Mouse (Mus musculus): ENCODE measurements at regions not wholly inside any gene's neighbourhood (a gene's known extent, or its start where the extent isn't known, plus 50 kb on each side); places are given as distances from the start of the nearest gene placed in this dataset.

DNA sequence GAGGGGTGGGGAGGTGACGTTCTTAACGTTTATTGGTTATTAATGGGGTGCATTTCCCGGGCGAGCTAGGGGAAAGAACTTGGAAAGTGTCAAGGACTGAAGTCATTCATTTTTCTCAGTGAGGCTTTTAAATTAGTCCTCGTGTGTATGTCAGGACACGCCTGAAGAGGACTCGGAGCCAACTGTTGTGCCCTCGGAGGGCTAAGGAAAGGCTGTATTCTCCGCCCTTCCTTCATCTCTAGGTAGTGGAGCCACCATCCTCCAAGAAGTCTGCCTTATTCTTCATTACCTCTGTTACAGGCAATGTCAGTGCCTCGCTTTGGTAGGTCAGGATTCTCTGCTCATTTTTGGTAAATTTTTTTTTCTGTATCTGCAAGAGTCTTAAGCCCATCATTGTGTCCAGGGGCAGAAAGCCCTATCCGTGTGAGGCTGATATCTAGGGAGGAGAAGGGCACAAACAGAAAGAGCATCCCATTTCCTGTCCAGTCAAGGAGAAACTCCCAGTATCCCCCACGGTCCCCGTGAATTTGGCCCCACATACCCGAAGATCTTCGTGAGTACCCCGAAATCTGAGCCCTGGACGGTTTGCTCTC lies 84.2 kb upstream of the Calm2 start:
- Histone ChIP-seq H3K9me3 (replicated peaks; ENCODE audit: insufficient read depth, low read length) (no peaks in the 10 kb centered on the region), H3K4me3 (ENCODE audit: control insufficient read depth in 1 of 2, insufficient read depth in 1 of 2, low read depth in 2 of 2, low read length in 2 of 2) (peak overlapping the region; percentile 55 to 64), H3K79me2 (ENCODE audit: control insufficient read depth, insufficient read depth, low read length, poor library complexity) (no peaks in the 10 kb centered on the region; the same call in 1 of the 2 replicates), H3K4me1 (ENCODE audit: control insufficient read depth in 1 of 2, insufficient read depth in 2 of 2, low read length in 2 of 2) (peaks cover 0 to 10% of the 10 kb centered on the region in 2 experiments; a peak in 3 of 4 replicates), H3K9ac (ENCODE audit: control insufficient read depth, low read depth, low read length, poor library complexity, severe bottlenecking) (peak overlapping the region; percentile 70), H3K27ac (ENCODE audit: control insufficient read depth, low read depth, low read length) (peak overlapping the region; percentile 65), H3K27me3 (ENCODE audit: control insufficient read depth in 1 of 2, insufficient read depth in 2 of 2, low read length in 2 of 2) (no peaks in the 10 kb centered on the region), H3K36me3 (ENCODE audit: control insufficient read depth in 1 of 2, insufficient read depth in 2 of 2, low read length in 2 of 2) (no peaks in the 10 kb centered on the region; a peak in 1 of 4 replicates)
- no peak for DNase-seq (ENCODE audit: low read depth, low spot score)
- no peak for TF ChIP-seq GABPA (IDR thresholded peaks at IDR 0.05; ENCODE audit: low read depth, low read length)
- 0 out of 2 replicates have a peak, but pooled peaks have one; percentile 60 for TF ChIP-seq MXI1 (IDR thresholded peaks at IDR 0.05; ENCODE audit: low read depth, low read length)
- TF ChIP-seq ZMIZ1 (IDR thresholded peaks at IDR 0.05; ENCODE audit: low read depth, low read length), result no peak
- TF ChIP-seq MYC (IDR thresholded peaks at IDR 0.05; ENCODE audit: low read depth, low read length), result no peak
- TF ChIP-seq HCFC1 (IDR thresholded peaks at IDR 0.05; ENCODE audit: low read depth, low read length), result 0 out of 2 replicates have a peak, but pooled peaks have one; percentile 30
- TF ChIP-seq MAX (IDR thresholded peaks at IDR 0.05; ENCODE audit: low read length), result peak; percentile 62; the same call in 1 of the 2 replicates
- no peak for TF ChIP-seq SIN3A (IDR thresholded peaks at IDR 0.05; ENCODE audit: low read length)

DNA sequence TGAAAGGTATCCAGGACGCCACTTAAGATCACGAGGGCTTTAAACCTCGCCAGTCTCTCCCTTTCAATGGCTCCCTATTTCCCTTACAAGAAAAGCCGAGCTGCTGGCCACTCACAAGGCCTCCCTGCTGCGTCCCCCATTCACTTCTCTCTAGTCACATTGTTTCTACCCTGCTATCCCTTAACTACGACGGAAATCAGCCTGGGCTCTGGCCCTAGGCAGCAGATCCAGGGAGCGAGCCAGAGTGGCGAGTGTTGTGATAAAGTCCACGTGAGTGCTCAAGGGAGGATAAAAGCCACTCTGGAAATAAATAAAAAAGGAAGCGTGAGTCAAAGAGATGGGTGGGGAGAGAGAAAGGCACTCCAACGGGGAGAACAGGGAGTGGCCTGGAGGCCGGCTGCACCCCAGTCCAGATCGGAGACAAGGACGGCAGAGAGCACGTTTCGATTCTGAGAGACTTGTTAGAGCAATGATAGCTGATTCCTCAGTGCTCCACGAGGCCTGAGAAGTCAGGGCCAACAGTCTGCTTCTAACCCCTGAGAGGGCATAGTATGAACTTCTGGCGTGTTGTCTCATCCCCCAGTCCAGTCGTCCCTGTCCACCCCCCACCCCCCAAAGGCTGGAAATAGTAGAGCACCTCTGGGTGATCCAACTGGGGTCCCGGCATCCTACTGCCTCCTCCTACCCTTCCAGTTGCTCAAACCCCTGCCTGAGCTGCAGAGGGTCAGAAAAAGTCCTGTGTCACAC lies 84.8 kb upstream of the Calm2 start:
- peak; percentile 72 for DNase-seq (ENCODE audit: low read depth, low spot score)
- Histone ChIP-seq H3K27me3 (ENCODE audit: control insufficient read depth in 1 of 2, insufficient read depth in 2 of 2, low read length in 2 of 2) (no peaks in the 10 kb centered on the region), H3K9ac (ENCODE audit: control insufficient read depth, low read depth, low read length, poor library complexity, severe bottlenecking) (peak overlapping the region; percentile 70), H3K9me3 (replicated peaks; ENCODE audit: insufficient read depth, low read length) (no peaks in the 10 kb centered on the region), H3K27ac (ENCODE audit: control insufficient read depth, low read depth, low read length) (peak overlapping the region; percentile 65), H3K79me2 (ENCODE audit: control insufficient read depth, insufficient read depth, low read length, poor library complexity) (no peaks in the 10 kb centered on the region; the same call in 1 of the 2 replicates), H3K4me1 (ENCODE audit: control insufficient read depth in 1 of 2, insufficient read depth in 2 of 2, low read length in 2 of 2) (peaks cover 0 to 10% of the 10 kb centered on the region in 2 experiments; a peak in 3 of 4 replicates), H3K36me3 (ENCODE audit: control insufficient read depth in 1 of 2, insufficient read depth in 2 of 2, low read length in 2 of 2) (no peaks in the 10 kb centered on the region; a peak in 1 of 4 replicates), H3K4me3 (ENCODE audit: control insufficient read depth in 1 of 2, insufficient read depth in 1 of 2, low read depth in 2 of 2, low read length in 2 of 2) (peak overlapping the region; percentile 55 to 64)
- TF ChIP-seq RAD21 (IDR thresholded peaks at IDR 0.05; ENCODE audit: low read depth, low read length) (no peak), ZC3H11A (IDR thresholded peaks at IDR 0.05; ENCODE audit: low read depth, low read length) (no peak), HCFC1 (IDR thresholded peaks at IDR 0.05; ENCODE audit: low read depth, low read length) (0 out of 2 replicates have a peak, but pooled peaks have one; percentile 30), TCF12 (IDR thresholded peaks at IDR 0.05; ENCODE audit: low read depth, low read length) (no peak), NELFE (IDR thresholded peaks at IDR 0.05; ENCODE audit: low read depth, low read length) (peak; percentile 37; the same call in 1 of the 2 replicates), MYC (IDR thresholded peaks at IDR 0.05; ENCODE audit: low read depth, low read length) (peak; percentile 72), ZMIZ1 (IDR thresholded peaks at IDR 0.05; ENCODE audit: low read depth, low read length) (no peak), MAX (IDR thresholded peaks at IDR 0.05; ENCODE audit: low read length) (peak; percentile 71), POLR2AphosphoS2 (IDR thresholded peaks at IDR 0.05; ENCODE audit: low read length) (no peak; the same call in 1 of the 2 replicates), TAL1 (IDR thresholded peaks at IDR 0.05; ENCODE audit: low read length) (no peak), CTCF (IDR thresholded peaks at IDR 0.05 in 2 of 3, conservative IDR thresholded peaks at IDR 0.05 in 1 of 3; ENCODE audit: control insufficient read depth in 1 of 3, insufficient read depth in 1 of 3, low read depth in 2 of 3, low read length in 3 of 3, poor library complexity in 1 of 3, severe bottlenecking in 1 of 3) (no peak), KAT2A (conservative IDR thresholded peaks at IDR 0.05; ENCODE audit: low read depth, low read length) (no peak; the same call in 1 of the 2 replicates), RCOR1 (IDR thresholded peaks at IDR 0.05; ENCODE audit: low read depth, low read length) (peak; percentile 22; the same call in 1 of the 2 replicates), USF1 (IDR thresholded peaks at IDR 0.05; ENCODE audit: low read depth, low read length) (peak; percentile 48; the same call in 1 of the 2 replicates), USF2 (IDR thresholded peaks at IDR 0.05; ENCODE audit: borderline replicate concordance in 1 of 2, insufficient read depth in 1 of 2, low read depth in 1 of 2, low read length in 2 of 2) (no peak), MXI1 (IDR thresholded peaks at IDR 0.05; ENCODE audit: low read depth, low read length) (peak; percentile 90; the same call in 1 of the 2 replicates), POLR2A (IDR thresholded peaks at IDR 0.05; ENCODE audit: control insufficient read depth in 1 of 2, insufficient read depth in 1 of 2, low read depth in 1 of 2, low read length in 2 of 2, poor library complexity in 1 of 2) (0 out of 4 replicates have a peak, but pooled peaks have one; percentile 10 to 39), ZKSCAN1 (IDR thresholded peaks at IDR 0.05; ENCODE audit: low read depth, low read length) (no peak), NRF1 (IDR thresholded peaks at IDR 0.05; ENCODE audit: insufficient read depth, low read depth, low read length, poor library complexity, severe bottlenecking) (no peak), ELF1 (IDR thresholded peaks at IDR 0.05; ENCODE audit: low read depth, low read length) (no peak), SIN3A (IDR thresholded peaks at IDR 0.05; ENCODE audit: low read length) (peak; percentile 57), TBP (IDR thresholded peaks at IDR 0.05; ENCODE audit: low read depth, low read length) (no peak), ETS1 (IDR thresholded peaks at IDR 0.05; ENCODE audit: low read depth, low read length) (0 out of 2 replicates have a peak, but pooled peaks have one; percentile 7)

Measured in MEL (cell line).